25 mouse cellular contexts compared by ENCODE assay signal in the genomic region with DNA sequence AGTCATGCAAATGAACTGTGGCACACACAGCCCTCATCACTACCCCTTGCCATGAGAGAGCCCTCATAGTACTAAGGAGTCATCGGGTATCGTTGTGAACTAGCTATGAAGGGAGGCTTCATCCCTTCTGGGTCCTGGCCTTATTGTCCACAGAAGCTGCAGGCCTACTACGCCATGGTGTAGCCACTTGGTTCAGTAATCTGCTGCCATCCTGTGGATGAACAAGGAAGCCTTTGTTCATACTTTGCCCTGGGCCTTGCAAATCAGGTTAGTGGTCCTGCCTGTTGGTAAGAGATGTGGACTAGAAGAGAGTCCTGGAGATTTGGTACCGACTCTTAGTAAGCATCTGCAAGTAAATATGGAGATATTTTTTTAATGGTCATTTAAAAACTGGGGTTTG. TPM values are rescaled to one million over a fixed set of nuclear protein-coding genes. Genes with fewer than 3 reads are reported as not detected.
A peak's percentile ranks its signal among the peaks of the same experiment; 100 is the strongest.
DNase-seq lines count a peak whose midpoint lies in the region; ATAC-seq and TF ChIP-seq lines count a peak whose summit lies in the region.
"Had no signal": no experiment of that assay in that cellular context is flagged by ENCODE, and none has a peak within 500 bp of the region (broad histone marks: within the 10 kb centered on the region; RNA-seq: fewer than 3 reads in every experiment).

No protein-coding gene starts in this region.

- H3K36me3 ChIP-seq in intestine, postnatal 0 days (ENCODE audit: control insufficient read depth, insufficient read depth): no peaks in the 10 kb centered on the region
- H3K36me3 ChIP-seq in intestine, embryonic 16.5 days (ENCODE audit: control insufficient read depth, insufficient read depth, low read length): no peaks in the 10 kb centered on the region
- no peaks in the 10 kb centered on the region for H3K36me3 ChIP-seq in lung, embryonic 14.5 days (ENCODE audit: insufficient read depth)
- H3K36me3 ChIP-seq: embryonic facial prominence, embryonic 15.5 days; heart, embryonic 15.5 days; hindbrain, embryonic 15.5 days; liver, embryonic 12.5 days; lung, embryonic 15.5 days had no signal

- H3K4me3 ChIP-seq in intestine, postnatal 0 days (ENCODE audit: low read depth, low read length): no peak overlapping the region
- no peak overlapping the region for H3K4me3 ChIP-seq in intestine, embryonic 16.5 days (ENCODE audit: low read length)
- H3K4me3 ChIP-seq in lung, embryonic 14.5 days (ENCODE audit: low read depth, low read length): no peak overlapping the region
- H3K4me3 ChIP-seq: embryonic facial prominence, embryonic 15.5 days; heart, embryonic 15.5 days; hindbrain, embryonic 15.5 days; liver, embryonic 12.5 days; lung, embryonic 15.5 days had no signal

- H3K27ac ChIP-seq in intestine, postnatal 0 days (ENCODE audit: low read depth, low read length): no peak overlapping the region
- no peak overlapping the region for H3K27ac ChIP-seq in intestine, embryonic 16.5 days (ENCODE audit: low read length)
- H3K27ac ChIP-seq in lung, embryonic 14.5 days (ENCODE audit: low read depth): no peak overlapping the region
- H3K27ac ChIP-seq: embryonic facial prominence, embryonic 15.5 days; heart, embryonic 15.5 days; hindbrain, embryonic 15.5 days; liver, embryonic 12.5 days; lung, embryonic 15.5 days had no signal

- H3K9ac ChIP-seq in intestine, postnatal 0 days (ENCODE audit: low read depth, low read length): no peak overlapping the region
- H3K9ac ChIP-seq in intestine, embryonic 16.5 days (ENCODE audit: low read depth, low read length): no peak overlapping the region
- H3K9ac ChIP-seq in lung, embryonic 14.5 days: no peak overlapping the region
- H3K9ac ChIP-seq: embryonic facial prominence, embryonic 15.5 days; heart, embryonic 15.5 days; hindbrain, embryonic 15.5 days; liver, embryonic 12.5 days; lung, embryonic 15.5 days had no signal

- H3K4me1 ChIP-seq in intestine, postnatal 0 days (replicated peaks; ENCODE audit: control insufficient read depth, insufficient read depth, low read length): no peaks in the 10 kb centered on the region
- peaks cover 6% of the 10 kb centered on the region for H3K4me1 ChIP-seq in intestine, embryonic 16.5 days (ENCODE audit: control insufficient read depth, insufficient read depth, low read length)
- no peaks in the 10 kb centered on the region for H3K4me1 ChIP-seq in lung, embryonic 14.5 days (ENCODE audit: insufficient read depth)

- no peak for DNase-seq in lung, embryonic 14.5 days
- DNase-seq in lung, postnatal 4 days: no peak
- DNase-seq in ES-CJ7 (ENCODE audit: low read depth, low spot score): peak; percentile 33
- DNase-seq in induced T-regulatory cell, adult 2 months (ENCODE audit: low read depth): peak; percentile 30
- DNase-seq in cerebellum, postnatal 4 days (ENCODE audit: low spot score in 2 of 2): no peak
- DNase-seq: cerebellum, adult 2 months; cerebellum, postnatal 25 days; gastrocnemius, postnatal 25 days; heart, adult 18-20 months; heart, postnatal 4 days; kidney, adult 11 months; lung, postnatal 36 days; thymus, adult 2 months had no signal

- peaks cover 18% of the 10 kb centered on the region; the same call in 1 of the 2 replicates for H3K27me3 ChIP-seq in intestine, postnatal 0 days (replicated peaks; ENCODE audit: control insufficient read depth, insufficient read depth, low read length)
- H3K27me3 ChIP-seq in intestine, embryonic 16.5 days (replicated peaks; ENCODE audit: control insufficient read depth, insufficient read depth, low read length): peaks cover 2% of the 10 kb centered on the region; the same call in 1 of the 2 replicates
- H3K27me3 ChIP-seq in lung, embryonic 14.5 days (ENCODE audit: insufficient read depth, low read length): peaks cover 8% of the 10 kb centered on the region
- H3K27me3 ChIP-seq: hindbrain, embryonic 15.5 days had no signal

- TF ChIP-seq CTCF in intestine, postnatal 0 days (IDR thresholded peaks at IDR 0.05; ENCODE audit: low read depth): peak; percentile 29; the same call in 1 of the 2 replicates
- TF ChIP-seq CTCF in lung, embryonic 14.5 days (IDR thresholded peaks at IDR 0.05; ENCODE audit: low read depth): 0 out of 2 replicates have a peak, but pooled peaks have one; percentile 8

- no peak overlapping the region for H3K4me2 ChIP-seq in intestine, postnatal 0 days (replicated peaks; ENCODE audit: low read depth)
- no peak overlapping the region for H3K4me2 ChIP-seq in intestine, embryonic 16.5 days (ENCODE audit: low read depth, low read length)
- no peak overlapping the region for H3K4me2 ChIP-seq in lung, embryonic 14.5 days
- H3K4me2 ChIP-seq: embryonic facial prominence, embryonic 15.5 days; heart, embryonic 15.5 days; hindbrain, embryonic 15.5 days; liver, embryonic 12.5 days; lung, embryonic 15.5 days had no signal

- ATAC-seq in intestine, postnatal 0 days: no peak
- no peak for ATAC-seq in intestine, embryonic 16.5 days
- ATAC-seq in lung, embryonic 14.5 days (ENCODE audit: insufficient read depth): no peak
- ATAC-seq: forebrain, embryonic 16.5 days; liver, embryonic 12.5 days had no signal

- 70% methylated on average over 4 of the region's 4 CpGs for WGBS in intestine, postnatal 0 days
- WGBS in intestine, embryonic 16.5 days: 71% methylated on average over 4 of the region's 4 CpGs
- WGBS in lung, embryonic 14.5 days: 73% methylated on average over 4 of the region's 4 CpGs

- H3K9me3 ChIP-seq in intestine, postnatal 0 days (ENCODE audit: control insufficient read depth): no peaks in the 10 kb centered on the region
- no peaks in the 10 kb centered on the region for H3K9me3 ChIP-seq in intestine, embryonic 16.5 days (ENCODE audit: control insufficient read depth, low read length)
- no peaks in the 10 kb centered on the region for H3K9me3 ChIP-seq in lung, embryonic 14.5 days (ENCODE audit: low read depth, low read length)
- H3K9me3 ChIP-seq: embryonic facial prominence, embryonic 15.5 days; heart, embryonic 15.5 days; hindbrain, embryonic 15.5 days; liver, embryonic 12.5 days; lung, embryonic 15.5 days had no signal

RNA-seq across cellular contexts. Expression of gene Gucy2e, which starts 6.4 kb away (rescaled TPM):
- 0.03 TPM in 1 of 2 replicates, not detected in the other for polyA plus RNA-seq in intestine, postnatal 0 days (2015; fragmentation: Nextera tagmentation; extraction: Ambion mirVana)
- 0.02 and 0.07 TPM in 2 replicates for polyA plus RNA-seq in intestine, embryonic 16.5 days (2015; fragmentation: Nextera tagmentation; extraction: Ambion mirVana)
- not detected in 2 replicates for polyA plus RNA-seq in lung, embryonic 14.5 days (2014; fragmentation: Nextera tagmentation; extraction: Ambion mirVana)
- polyA plus RNA-seq: C2C12; large intestine, adult 2 months; limb, embryonic 11.5 days; liver, embryonic 12.5 days; stomach, embryonic 16.5 days had no signal

RNA-seq across cellular contexts. Expression of gene Alox8, which starts 32.8 kb away (rescaled TPM):
- not detected in 2 replicates for polyA plus RNA-seq in intestine, postnatal 0 days (2015; fragmentation: Nextera tagmentation; extraction: Ambion mirVana)
- 0.13 and 0.15 TPM in 2 replicates for polyA plus RNA-seq in intestine, embryonic 16.5 days (2015; fragmentation: Nextera tagmentation; extraction: Ambion mirVana)
- polyA plus RNA-seq in lung, embryonic 14.5 days (2014; fragmentation: Nextera tagmentation; extraction: Ambion mirVana): not detected in 2 replicates
- polyA plus RNA-seq: large intestine, adult 2 months; liver, embryonic 12.5 days had no signal

Comparison
In these comparisons a context has a peak if more than half of its experiments do, and no peak if none do; other contexts are left out.
1. DNase-seq: peak in ES-CJ7 (single experiment) and induced T-regulatory cell, adult 2 months (single experiment); none in lung, embryonic 14.5 days (single experiment), lung, postnatal 4 days (0 of 2) and cerebellum, postnatal 4 days (0 of 2).